Mouse (Mus musculus): ENCODE data around the gene Dpp4. TPM values are rescaled to one million over a fixed set of nuclear protein-coding genes. Genes with fewer than 3 reads are reported as not detected.

The Dpp4 gene
- polyA plus RNA-seq, 1 experiment from 2014 or later: 0.88 TPM

DNA sequence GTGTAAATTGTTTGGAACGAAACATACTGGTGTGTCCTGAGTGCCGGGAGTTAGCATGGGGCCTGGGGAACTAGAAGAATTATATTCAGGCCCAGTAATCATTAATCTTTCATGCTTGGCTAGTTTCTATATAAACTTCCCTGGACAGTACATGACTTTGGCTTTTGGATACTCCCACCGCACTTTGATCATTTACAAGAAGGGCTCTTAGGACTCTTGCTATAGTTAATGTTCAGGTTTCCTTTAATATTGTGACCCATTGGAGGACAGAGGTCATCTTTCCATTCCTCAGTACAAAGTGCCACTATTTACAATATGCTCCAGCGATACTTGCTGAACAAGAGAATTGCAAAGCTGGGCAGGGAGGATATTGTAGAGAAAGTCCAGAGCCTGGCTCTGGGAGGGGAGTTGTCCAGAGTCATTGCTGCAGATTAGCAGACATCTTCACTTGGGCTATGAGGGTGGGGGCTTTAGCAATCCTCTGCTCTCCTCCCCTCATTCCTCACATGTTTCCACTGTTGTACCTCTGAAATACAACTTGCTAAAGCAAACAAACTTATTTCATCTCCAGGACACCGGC is 8.4 kb downstream of the Dpp4 start:
- Histone ChIP-seq H3K36me3 (replicated peaks; ENCODE audit: control insufficient read depth, insufficient read depth, low read depth, low read length) (no peaks in the 10 kb centered on the region), H3K27me3 (ENCODE audit: control insufficient read depth, insufficient read depth, low read length) (no peaks in the 10 kb centered on the region), H3K27ac (replicated peaks; ENCODE audit: low read depth, low read length) (no peak overlapping the region), H3K4me2 (ENCODE audit: low read depth, low read length) (no peak overlapping the region), H3K4me1 (ENCODE audit: control insufficient read depth, insufficient read depth, low read length) (no peaks in the 10 kb centered on the region), H3K9ac (replicated peaks; ENCODE audit: low read length) (no peak overlapping the region), H3K9me3 (replicated peaks; ENCODE audit: control insufficient read depth, low read length) (no peaks in the 10 kb centered on the region), H3K4me3 (ENCODE audit: low read depth, low read length) (no peak overlapping the region)
- DNase-seq (ENCODE audit: low spot score) (no peak), ATAC-seq (replicated peaks; ENCODE audit: insufficient number of reproducible peaks, low FRiP score, low TSS enrichment, low read depth) (no peak)
- WGBS: 86% methylated on average over 5 of the region's 5 CpGs

GRCm38 (mm10) chr2:62401011-62401410 is 11.0 kb downstream of the Dpp4 start:
- 84% methylated on average over 6 of the region's 6 CpGs for WGBS
- no peak for DNase-seq (ENCODE audit: low spot score)
- Histone ChIP-seq H3K27ac (replicated peaks; ENCODE audit: low read depth, low read length) (no peak overlapping the region), H3K9ac (replicated peaks; ENCODE audit: low read length) (no peak overlapping the region), H3K4me1 (ENCODE audit: control insufficient read depth, insufficient read depth, low read length) (no peaks in the 10 kb centered on the region), H3K4me2 (ENCODE audit: low read depth, low read length) (no peak overlapping the region), H3K27me3 (ENCODE audit: control insufficient read depth, insufficient read depth, low read length) (no peaks in the 10 kb centered on the region), H3K4me3 (ENCODE audit: low read depth, low read length) (no peak overlapping the region), H3K9me3 (replicated peaks; ENCODE audit: control insufficient read depth, low read length) (no peaks in the 10 kb centered on the region), H3K36me3 (replicated peaks; ENCODE audit: control insufficient read depth, insufficient read depth, low read depth, low read length) (no peaks in the 10 kb centered on the region)
- no peak for ATAC-seq (replicated peaks; ENCODE audit: insufficient number of reproducible peaks, low FRiP score, low TSS enrichment, low read depth)

DNA sequence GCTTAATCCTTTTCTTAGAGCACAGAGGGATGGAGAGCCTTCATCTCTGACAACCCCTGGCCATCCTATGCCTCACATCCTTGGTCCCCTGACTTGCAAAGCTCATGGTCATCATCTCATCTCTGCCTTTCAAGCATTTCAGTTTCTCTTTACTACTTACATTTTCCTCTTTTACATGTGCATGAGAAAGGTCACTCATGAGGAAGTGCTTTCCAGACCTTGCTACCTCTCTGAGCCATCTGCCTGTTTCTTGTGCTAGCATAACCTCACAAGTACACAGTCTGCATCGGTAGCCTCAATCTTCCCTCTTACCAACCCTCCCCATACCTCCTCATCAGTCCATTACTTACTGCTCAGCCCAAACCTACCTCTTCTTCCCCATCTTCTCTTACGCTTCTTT is 12.2 kb downstream of the Dpp4 start:
- no peak overlapping the region for H3K4me3 ChIP-seq (ENCODE audit: low read depth, low read length)
- H3K27me3 ChIP-seq (ENCODE audit: control insufficient read depth, insufficient read depth, low read length): no peaks in the 10 kb centered on the region
- H3K36me3 ChIP-seq (replicated peaks; ENCODE audit: control insufficient read depth, insufficient read depth, low read depth, low read length): no peaks in the 10 kb centered on the region
- no peaks in the 10 kb centered on the region for H3K9me3 ChIP-seq (replicated peaks; ENCODE audit: control insufficient read depth, low read length)
- H3K4me2 ChIP-seq (ENCODE audit: low read depth, low read length): no peak overlapping the region
- ATAC-seq (replicated peaks; ENCODE audit: insufficient number of reproducible peaks, low FRiP score, low TSS enrichment, low read depth): no peak
- no peaks in the 10 kb centered on the region for H3K4me1 ChIP-seq (ENCODE audit: control insufficient read depth, insufficient read depth, low read length)
- 94% methylated on average over 2 of the region's 2 CpGs for WGBS
- no peak overlapping the region for H3K27ac ChIP-seq (replicated peaks; ENCODE audit: low read depth, low read length)
- no peak for DNase-seq (ENCODE audit: low spot score)
- H3K9ac ChIP-seq (replicated peaks; ENCODE audit: low read length): no peak overlapping the region

- Histone ChIP-seq H3K9me3 (replicated peaks; ENCODE audit: control insufficient read depth, low read length) (no peaks in the 10 kb centered on the region), H3K27ac (replicated peaks; ENCODE audit: low read depth, low read length) (no peak overlapping the region), H3K36me3 (replicated peaks; ENCODE audit: control insufficient read depth, insufficient read depth, low read depth, low read length) (no peaks in the 10 kb centered on the region), H3K4me2 (ENCODE audit: low read depth, low read length) (no peak overlapping the region), H3K4me3 (ENCODE audit: low read depth, low read length) (no peak overlapping the region), H3K9ac (replicated peaks; ENCODE audit: low read length) (no peak overlapping the region), H3K4me1 (ENCODE audit: control insufficient read depth, insufficient read depth, low read length) (no peaks in the 10 kb centered on the region), H3K27me3 (ENCODE audit: control insufficient read depth, insufficient read depth, low read length) (no peaks in the 10 kb centered on the region)
- WGBS: 68% methylated on average over 8 of the region's 8 CpGs
- no peak for DNase-seq (ENCODE audit: low spot score)
- no peak for ATAC-seq (replicated peaks; ENCODE audit: insufficient number of reproducible peaks, low FRiP score, low TSS enrichment, low read depth)
Observed at GRCm38 (mm10) chr2:62399361-62399760, 12.7 kb downstream of the Dpp4 start.

GRCm38 (mm10) chr2:62398115-62398875 is 13.7 kb downstream of the Dpp4 start:
- no peaks in the 10 kb centered on the region for H3K9me3 ChIP-seq (replicated peaks; ENCODE audit: control insufficient read depth, low read length)
- H3K4me1 ChIP-seq (ENCODE audit: control insufficient read depth, insufficient read depth, low read length): no peaks in the 10 kb centered on the region
- H3K4me2 ChIP-seq (ENCODE audit: low read depth, low read length): no peak overlapping the region
- no peak overlapping the region for H3K9ac ChIP-seq (replicated peaks; ENCODE audit: low read length)
- WGBS: 94% methylated on average over 2 of the region's 2 CpGs
- no peaks in the 10 kb centered on the region for H3K36me3 ChIP-seq (replicated peaks; ENCODE audit: control insufficient read depth, insufficient read depth, low read depth, low read length)
- ATAC-seq (replicated peaks; ENCODE audit: insufficient number of reproducible peaks, low FRiP score, low TSS enrichment, low read depth) (no peak), DNase-seq (ENCODE audit: low spot score) (no peak)
- no peaks in the 10 kb centered on the region for H3K27me3 ChIP-seq (ENCODE audit: control insufficient read depth, insufficient read depth, low read length)
- H3K27ac ChIP-seq (replicated peaks; ENCODE audit: low read depth, low read length): no peak overlapping the region
- no peak overlapping the region for H3K4me3 ChIP-seq (ENCODE audit: low read depth, low read length)

- 81% methylated on average over 4 of the region's 4 CpGs for WGBS
- Histone ChIP-seq H3K36me3 (replicated peaks; ENCODE audit: control insufficient read depth, insufficient read depth, low read depth, low read length) (no peaks in the 10 kb centered on the region), H3K4me3 (ENCODE audit: low read depth, low read length) (no peak overlapping the region), H3K9ac (replicated peaks; ENCODE audit: low read length) (no peak overlapping the region), H3K4me2 (ENCODE audit: low read depth, low read length) (no peak overlapping the region), H3K9me3 (replicated peaks; ENCODE audit: control insufficient read depth, low read length) (no peaks in the 10 kb centered on the region), H3K27ac (replicated peaks; ENCODE audit: low read depth, low read length) (no peak overlapping the region), H3K4me1 (ENCODE audit: control insufficient read depth, insufficient read depth, low read length) (no peaks in the 10 kb centered on the region), H3K27me3 (ENCODE audit: control insufficient read depth, insufficient read depth, low read length) (no peaks in the 10 kb centered on the region)
- ATAC-seq (replicated peaks; ENCODE audit: insufficient number of reproducible peaks, low FRiP score, low TSS enrichment, low read depth) (no peak), DNase-seq (ENCODE audit: low spot score) (no peak)
Observed at GRCm38 (mm10) chr2:62397661-62398060, 14.4 kb downstream of the Dpp4 start.

DNA sequence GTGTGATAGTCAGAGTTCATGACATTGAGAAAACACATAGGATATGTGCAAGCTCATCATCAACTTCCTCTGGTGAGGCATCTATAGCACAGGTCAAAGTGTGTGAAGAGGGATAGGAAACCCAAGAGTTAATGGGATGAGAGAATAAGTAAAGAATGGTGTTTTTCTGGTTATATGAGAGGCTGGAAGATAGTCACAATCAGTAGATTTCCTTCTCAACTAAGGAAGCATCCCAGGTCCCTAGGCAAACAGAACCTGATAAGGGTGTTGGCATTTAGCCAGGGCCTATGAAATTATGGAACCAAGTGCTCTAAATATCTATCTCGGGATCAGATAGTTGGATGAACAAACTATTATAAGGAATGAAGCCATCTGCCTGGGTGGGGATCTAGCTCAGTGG is 15.2 kb downstream of the Dpp4 start:
- Histone ChIP-seq H3K9ac (replicated peaks; ENCODE audit: low read length) (no peak overlapping the region), H3K9me3 (replicated peaks; ENCODE audit: control insufficient read depth, low read length) (no peaks in the 10 kb centered on the region), H3K4me1 (ENCODE audit: control insufficient read depth, insufficient read depth, low read length) (no peaks in the 10 kb centered on the region), H3K27ac (replicated peaks; ENCODE audit: low read depth, low read length) (no peak overlapping the region), H3K4me3 (ENCODE audit: low read depth, low read length) (no peak overlapping the region), H3K36me3 (replicated peaks; ENCODE audit: control insufficient read depth, insufficient read depth, low read depth, low read length) (no peaks in the 10 kb centered on the region), H3K27me3 (ENCODE audit: control insufficient read depth, insufficient read depth, low read length) (no peaks in the 10 kb centered on the region), H3K4me2 (ENCODE audit: low read depth, low read length) (no peak overlapping the region)
- ATAC-seq (replicated peaks; ENCODE audit: insufficient number of reproducible peaks, low FRiP score, low TSS enrichment, low read depth) (no peak), DNase-seq (ENCODE audit: low spot score) (no peak)
- 82% methylated on average over 1 of the region's 1 CpGs for WGBS

- no peaks in the 10 kb centered on the region for H3K4me1 ChIP-seq (ENCODE audit: control insufficient read depth, insufficient read depth, low read length)
- H3K4me2 ChIP-seq (ENCODE audit: low read depth, low read length): no peak overlapping the region
- H3K9me3 ChIP-seq (replicated peaks; ENCODE audit: control insufficient read depth, low read length): no peaks in the 10 kb centered on the region
- no peak for DNase-seq (ENCODE audit: low spot score)
- no peak overlapping the region for H3K27ac ChIP-seq (replicated peaks; ENCODE audit: low read depth, low read length)
- WGBS: 90% methylated on average over 3 of the region's 3 CpGs
- no peak overlapping the region for H3K4me3 ChIP-seq (ENCODE audit: low read depth, low read length)
- no peaks in the 10 kb centered on the region for H3K27me3 ChIP-seq (ENCODE audit: control insufficient read depth, insufficient read depth, low read length)
- no peak for ATAC-seq (replicated peaks; ENCODE audit: insufficient number of reproducible peaks, low FRiP score, low TSS enrichment, low read depth)
- no peaks in the 10 kb centered on the region for H3K36me3 ChIP-seq (replicated peaks; ENCODE audit: control insufficient read depth, insufficient read depth, low read depth, low read length)
- no peak overlapping the region for H3K9ac ChIP-seq (replicated peaks; ENCODE audit: low read length)
Observed at GRCm38 (mm10) chr2:62394800-62395199, 17.2 kb downstream of the Dpp4 start.
